Mouse (Mus musculus) lung, postnatal 10 days (tissue): ENCODE data around the gene Hus1.

ENCODE experiments used
- DNase-seq: peaks from one replicate; pipeline ENCODE4 v3.0.0; 2021

Hus1 gene

GRCm38 (mm10) chr11:9010853-9011339, at the start of gene Hus1:
Hus1 (minus strand) TSS chr11:9011191.
- DNase-seq = peak; percentile 93

- DNase-seq = no peak
Measured at GRCm38 (mm10) chr11:9060484-9060883, 49.5 kb upstream of the Hus1 start.

- no peak for DNase-seq
Measured at GRCm38 (mm10) chr11:9060029-9060428, 49.0 kb upstream of the Hus1 start.

- DNase-seq = no peak
Measured at GRCm38 (mm10) chr11:9057711-9058110, 46.7 kb upstream of the Hus1 start.

- DNase-seq = no peak
Measured at GRCm38 (mm10) chr11:9056937-9057336, 45.9 kb upstream of the Hus1 start.

GRCm38 (mm10) chr11:9051895-9052294, 40.9 kb upstream of the Hus1 start:
- no peak for DNase-seq

- no peak for DNase-seq
Measured at GRCm38 (mm10) chr11:9050241-9050640, 39.2 kb upstream of the Hus1 start.

GRCm38 (mm10) chr11:9048703-9049060, 37.7 kb upstream of the Hus1 start, which contains the start of gene Sun3:
Sun3 (minus strand) TSS chr11:9048991.
- DNase-seq = peak; percentile 2

- peak; percentile 90 for DNase-seq
Measured at GRCm38 (mm10) chr11:9048011-9048702, 37.2 kb upstream of the Hus1 start, which contains the start of gene Gm11992. Gm11992 (plus strand) TSS chr11:9048594.

- no peak for DNase-seq
Measured at GRCm38 (mm10) chr11:9047044-9047443, 36.1 kb upstream of the Hus1 start.

GRCm38 (mm10) chr11:9046546-9046945, 35.6 kb upstream of the Hus1 start:
- no peak for DNase-seq

GRCm38 (mm10) chr11:9031530-9031929, 20.5 kb upstream of the Hus1 start:
- no peak for DNase-seq

- DNase-seq = no peak
Measured at GRCm38 (mm10) chr11:9025211-9025610, 14.2 kb upstream of the Hus1 start.

- DNase-seq = no peak
Measured at GRCm38 (mm10) chr11:9024782-9025181, 13.8 kb upstream of the Hus1 start.

GRCm38 (mm10) chr11:9020207-9020606, 9.2 kb upstream of the Hus1 start:
- DNase-seq = no peak

GRCm38 (mm10) chr11:9018491-9019267, 7.7 kb upstream of the Hus1 start:
- DNase-seq = no peak

- DNase-seq = no peak
Measured at GRCm38 (mm10) chr11:9014740-9015139, 3.7 kb upstream of the Hus1 start.

- DNase-seq = no peak
Measured at GRCm38 (mm10) chr11:9011348-9011747, 357 bp upstream of the Hus1 start.

GRCm38 (mm10) chr11:9010416-9010815, 575 bp downstream of the Hus1 start:
- DNase-seq = peak; percentile 28

GRCm38 (mm10) chr11:9008761-9009160, 2.2 kb downstream of the Hus1 start:
- no peak for DNase-seq

- no peak for DNase-seq
Measured at GRCm38 (mm10) chr11:8988084-8988483, 22.9 kb downstream of the Hus1 start.

GRCm38 (mm10) chr11:8986058-8986457, 24.9 kb downstream of the Hus1 start:
- DNase-seq = peak; percentile 24

- DNase-seq = peak; percentile 80
Measured at GRCm38 (mm10) chr11:8983237-8983861, 27.6 kb downstream of the Hus1 start.

GRCm38 (mm10) chr11:8978154-8978553, 32.8 kb downstream of the Hus1 start:
- DNase-seq = no peak
